Mouse (Mus musculus) ZHBTc4 (cell line): ENCODE results near the gene Trim38.

Experiments
- DNase-seq: peaks from one replicate; pipeline ENCODE4 v3.0.0-alpha.2; 2011; ENCODE audit warnings: low read depth, low spot score

The Trim38 gene

DNA sequence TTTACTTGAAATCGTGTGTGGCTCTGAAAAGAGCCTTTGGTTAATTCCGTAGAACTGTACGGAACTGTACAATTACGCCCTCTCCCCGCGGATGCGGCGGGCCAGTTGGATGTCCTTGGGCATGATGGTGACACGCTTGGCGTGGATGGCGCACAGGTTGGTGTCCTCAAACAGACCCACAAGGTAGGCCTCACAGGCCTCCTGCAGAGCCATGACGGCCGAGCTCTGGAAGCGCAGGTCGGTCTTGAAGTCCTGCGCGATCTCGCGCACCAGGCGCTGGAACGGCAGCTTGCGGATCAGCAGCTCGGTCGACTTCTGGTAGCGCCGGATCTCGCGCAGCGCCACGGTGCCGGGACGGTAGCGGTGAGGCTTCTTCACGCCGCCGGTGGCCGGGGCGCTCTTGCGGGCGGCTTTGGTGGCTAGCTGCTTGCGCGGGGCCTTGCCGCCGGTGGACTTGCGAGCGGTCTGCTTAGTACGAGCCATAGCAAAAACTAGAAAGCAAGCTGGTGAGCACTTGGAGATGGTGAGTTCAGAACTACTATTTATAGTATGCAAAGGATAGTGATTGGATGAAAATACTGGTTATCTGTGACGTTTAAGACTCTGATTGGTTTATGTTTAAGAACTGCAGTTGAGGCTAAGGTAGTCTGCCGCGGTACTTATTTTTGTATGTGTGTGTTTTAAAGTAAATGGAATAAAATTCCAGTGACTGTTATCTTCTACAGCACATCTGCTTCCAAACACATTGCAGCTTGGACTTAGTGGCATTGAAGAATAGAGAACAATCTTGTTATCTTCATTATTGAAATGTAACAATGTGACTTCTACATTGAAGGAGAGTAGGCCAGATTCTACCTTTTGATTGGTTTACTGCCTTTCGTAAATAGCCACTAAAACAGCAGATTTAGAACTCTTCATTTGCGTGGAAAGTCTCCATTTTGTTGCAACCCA, 7.6 kb upstream of the Trim38 start, which contains the start of gene Hist1h3a:
Gene Hist1h3a (minus strand): TSS at position 516 of the 951 bp plus-strand sequence.
- DNase-seq = peak; percentile 89

DNA sequence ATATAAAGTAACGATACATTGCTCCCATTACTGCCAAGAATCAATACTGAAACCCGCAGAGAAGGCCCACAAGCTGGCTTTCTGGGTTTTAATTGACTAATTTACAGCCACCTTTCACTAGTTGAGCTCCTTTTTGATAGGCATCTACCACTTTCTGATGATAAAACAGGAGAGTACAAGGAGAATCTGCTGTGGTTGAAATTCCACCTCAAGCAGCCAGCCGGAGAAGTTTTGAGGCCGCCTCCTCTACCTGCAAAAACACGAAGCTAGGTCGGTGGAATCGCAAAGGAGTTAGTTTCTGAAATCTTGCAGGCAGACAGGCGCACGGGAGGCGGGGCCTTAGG, 6.5 kb upstream of the Trim38 start:
- no peak for DNase-seq

DNA sequence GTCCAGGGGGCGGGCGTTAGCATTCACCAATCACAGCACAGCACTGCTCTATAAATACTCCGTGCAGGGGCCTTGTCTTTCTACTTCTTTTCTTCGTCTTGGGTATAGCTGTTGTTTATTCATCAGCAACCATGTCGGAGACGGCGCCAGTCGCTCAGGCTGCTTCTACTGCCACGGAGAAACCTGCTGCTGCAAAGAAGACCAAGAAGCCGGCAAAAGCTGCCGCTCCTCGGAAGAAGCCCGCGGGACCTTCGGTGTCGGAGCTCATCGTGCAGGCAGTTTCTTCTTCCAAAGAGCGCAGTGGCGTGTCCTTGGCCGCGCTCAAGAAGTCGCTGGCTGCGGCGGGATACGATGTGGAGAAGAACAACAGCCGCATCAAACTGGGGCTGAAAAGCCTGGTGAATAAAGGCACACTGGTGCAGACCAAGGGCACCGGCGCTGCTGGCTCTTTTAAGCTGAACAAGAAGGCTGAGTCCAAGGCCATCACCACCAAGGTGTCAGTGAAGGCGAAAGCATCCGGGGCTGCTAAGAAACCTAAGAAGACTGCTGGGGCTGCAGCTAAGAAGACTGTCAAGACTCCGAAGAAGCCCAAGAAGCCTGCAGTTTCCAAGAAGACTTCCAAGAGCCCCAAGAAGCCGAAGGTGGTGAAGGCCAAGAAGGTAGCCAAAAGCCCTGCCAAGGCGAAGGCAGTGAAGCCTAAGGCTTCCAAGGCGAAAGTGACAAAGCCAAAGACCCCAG, 6.0 kb upstream of the Trim38 start, which contains the start of gene Hist1h1a:
Gene Hist1h1a (plus strand): TSS at position 81 of the 738 bp plus-strand sequence.
- peak; percentile 96 for DNase-seq

DNA sequence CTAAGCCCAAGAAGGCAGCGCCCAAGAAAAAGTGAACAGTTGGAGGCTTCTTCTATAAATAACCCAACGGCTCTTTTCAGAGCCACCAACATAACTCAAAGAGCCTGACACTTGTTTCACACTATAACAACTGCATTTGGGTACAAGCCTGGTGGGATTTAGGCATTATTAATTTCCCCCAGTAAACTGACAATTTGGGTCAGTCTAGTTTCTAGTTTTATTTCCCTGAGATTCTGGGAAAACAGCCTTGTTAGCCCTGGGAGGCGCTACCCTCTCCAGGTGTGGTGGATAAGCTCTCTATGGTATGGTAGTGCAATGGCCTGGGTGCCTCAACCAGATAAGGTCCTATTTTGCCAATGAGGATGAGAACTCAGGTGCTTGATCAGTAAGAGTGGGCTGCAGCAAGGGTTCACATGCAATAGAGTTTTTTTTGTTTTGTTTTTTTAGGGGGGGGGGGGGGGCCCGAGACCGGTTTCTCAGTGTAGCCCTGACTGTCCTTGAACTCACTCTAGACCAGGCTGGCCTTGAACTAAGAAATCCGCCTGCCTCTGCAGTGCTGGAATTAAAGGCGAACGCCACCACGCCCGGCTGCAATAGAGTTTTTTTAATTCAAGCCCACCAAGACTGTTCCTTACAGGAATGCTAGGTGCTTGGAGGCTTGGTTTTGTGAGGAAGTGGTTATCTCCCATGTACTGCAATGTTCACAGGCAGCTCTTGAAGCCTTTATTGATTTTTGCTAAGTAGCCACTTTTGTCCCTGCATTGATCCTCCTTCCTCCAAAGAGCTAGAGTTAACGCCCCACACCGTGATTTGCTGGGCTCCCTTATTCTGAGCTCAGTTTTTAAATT, 5.2 kb upstream of the Trim38 start:
- peak; percentile 83 for DNase-seq

DNA sequence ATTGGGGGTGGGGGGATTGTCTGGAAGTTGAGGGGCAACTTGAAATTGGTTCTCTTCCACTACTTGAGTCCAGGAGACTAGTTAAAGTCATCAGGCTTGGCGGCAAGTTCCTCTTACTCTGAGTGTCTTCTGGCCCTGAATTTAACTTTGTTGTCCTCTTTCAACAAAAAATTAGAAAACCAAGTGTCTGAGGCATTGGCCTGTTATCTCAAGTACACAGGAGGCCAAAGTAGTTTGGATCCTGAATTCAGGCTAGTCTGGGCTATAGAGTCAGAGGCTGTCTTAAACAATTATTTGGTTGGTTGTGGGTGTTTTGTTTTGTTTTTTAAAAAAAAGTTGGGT, 4.6 kb upstream of the Trim38 start:
- DNase-seq = no peak

DNA sequence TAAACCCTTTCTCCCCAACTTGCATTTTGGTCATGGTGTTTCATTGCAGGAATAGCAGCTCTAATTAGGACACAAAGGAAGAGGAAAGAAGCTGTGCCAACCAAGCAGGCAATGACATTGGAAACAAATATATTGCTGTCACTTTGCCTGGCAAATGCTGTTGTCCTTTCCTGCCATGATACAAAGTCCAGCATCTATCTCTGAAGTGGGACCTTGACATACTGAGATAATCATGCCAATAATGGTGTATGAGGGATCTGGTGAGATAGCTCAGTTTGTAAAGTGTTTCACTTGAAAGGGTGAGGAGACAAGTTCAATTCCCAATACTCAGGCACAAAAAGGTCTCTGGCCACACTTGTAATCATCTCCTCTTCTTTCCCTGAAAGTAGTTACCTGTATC, 2.9 kb upstream of the Trim38 start:
- no peak for DNase-seq

DNA sequence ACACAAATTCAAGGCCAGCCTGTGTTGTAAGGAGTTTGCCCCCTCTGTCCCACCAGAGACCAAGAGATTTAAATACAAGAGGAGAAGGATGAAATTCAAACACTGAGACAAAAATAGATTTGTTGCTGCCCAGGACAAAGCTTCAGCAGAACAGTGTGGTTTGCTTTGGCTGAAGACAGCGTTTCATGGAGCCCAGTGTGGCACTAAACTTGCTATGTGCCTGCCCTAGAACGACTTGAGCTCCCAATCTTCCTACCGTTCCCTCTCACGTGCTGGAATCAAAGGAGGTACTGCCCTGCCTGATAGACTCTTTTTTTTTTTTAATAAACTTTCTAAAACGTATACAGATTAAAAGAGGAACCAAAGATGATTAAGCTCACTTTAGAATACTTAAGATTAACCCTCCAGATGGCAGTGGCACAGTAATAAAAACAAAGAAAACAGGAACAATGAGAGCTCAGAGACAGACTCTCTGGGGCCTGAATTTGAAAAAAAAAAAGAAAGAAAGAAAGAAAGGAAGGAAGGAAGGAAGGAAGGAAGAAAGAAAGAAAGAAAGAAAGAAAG, 797 bp upstream of the Trim38 start:
- DNase-seq = no peak

DNA sequence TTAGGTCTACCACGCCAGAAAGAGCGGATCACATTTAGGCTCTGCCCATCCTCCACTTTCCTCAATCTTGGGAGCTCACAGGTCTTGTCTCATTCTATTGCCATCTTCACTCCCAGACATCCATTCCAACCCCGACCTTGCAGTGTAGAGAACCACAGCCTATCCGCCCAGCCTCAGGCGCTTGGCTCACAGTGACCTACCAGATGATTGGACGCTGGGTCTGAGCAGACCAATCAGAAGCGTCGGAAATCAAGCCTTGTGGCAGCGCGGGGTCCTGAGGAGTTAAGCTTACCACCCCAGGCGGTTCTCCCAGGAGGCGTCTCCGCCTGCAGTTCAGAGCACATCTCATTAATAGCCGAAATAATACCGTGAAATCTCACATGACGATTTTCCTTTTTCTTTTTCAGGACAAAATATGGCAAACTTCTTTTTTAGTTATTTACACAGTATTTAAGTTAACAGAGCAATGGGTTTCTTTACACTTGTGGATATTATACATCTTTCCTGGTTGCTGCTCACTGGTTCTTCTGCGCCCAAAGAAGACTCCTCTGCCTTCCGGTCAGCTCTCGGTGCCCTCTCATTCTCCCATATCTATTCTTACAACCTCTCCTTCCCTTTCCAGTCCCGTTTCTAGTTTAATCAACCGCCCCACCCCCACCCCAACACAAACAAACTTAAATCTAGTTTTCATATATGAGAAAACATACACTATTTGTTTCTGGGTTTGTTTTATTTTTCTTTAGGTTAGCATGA, 3.0 kb downstream of the Trim38 start:
- DNase-seq = peak; percentile 95

DNA sequence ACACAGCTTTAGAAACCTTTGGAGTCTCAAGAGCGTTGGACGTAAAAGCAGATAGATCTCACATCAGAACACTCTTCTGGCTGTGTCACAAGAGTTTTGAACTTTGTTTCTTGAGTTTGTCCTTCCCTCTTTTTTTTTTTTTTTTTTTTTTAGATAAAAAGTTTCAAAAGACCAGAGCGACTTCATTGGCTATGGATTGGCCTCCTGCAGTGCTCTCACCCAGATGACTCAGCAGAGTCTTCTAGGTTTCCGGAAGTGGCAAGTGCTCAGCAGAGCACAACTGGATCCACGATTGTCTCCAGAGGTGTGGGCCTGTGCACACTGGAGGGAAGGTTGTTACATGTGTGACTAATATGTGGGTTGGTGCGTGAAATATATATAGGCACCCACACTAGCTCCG, 8.6 kb downstream of the Trim38 start:
- DNase-seq = peak; percentile 50

DNA sequence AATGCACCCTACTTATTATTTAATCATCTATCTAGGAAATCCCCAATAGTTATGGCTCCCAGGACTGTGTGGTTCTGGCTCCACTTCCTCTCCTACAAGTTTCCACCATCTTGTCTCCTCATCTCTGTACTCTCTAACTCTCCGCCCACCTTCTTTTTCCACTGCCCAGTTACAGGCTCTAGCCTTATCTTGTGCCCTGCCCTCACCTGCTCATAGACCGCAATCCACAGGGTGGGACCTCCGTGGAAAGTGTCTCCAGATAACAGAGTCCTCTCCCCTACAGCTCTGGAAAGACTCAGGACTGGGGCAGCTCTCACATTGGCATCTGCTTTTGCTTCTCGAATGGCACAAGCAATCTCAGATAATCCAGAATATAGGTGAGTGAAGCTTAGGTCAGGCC, 9.3 kb downstream of the Trim38 start:
- no peak for DNase-seq

DNA sequence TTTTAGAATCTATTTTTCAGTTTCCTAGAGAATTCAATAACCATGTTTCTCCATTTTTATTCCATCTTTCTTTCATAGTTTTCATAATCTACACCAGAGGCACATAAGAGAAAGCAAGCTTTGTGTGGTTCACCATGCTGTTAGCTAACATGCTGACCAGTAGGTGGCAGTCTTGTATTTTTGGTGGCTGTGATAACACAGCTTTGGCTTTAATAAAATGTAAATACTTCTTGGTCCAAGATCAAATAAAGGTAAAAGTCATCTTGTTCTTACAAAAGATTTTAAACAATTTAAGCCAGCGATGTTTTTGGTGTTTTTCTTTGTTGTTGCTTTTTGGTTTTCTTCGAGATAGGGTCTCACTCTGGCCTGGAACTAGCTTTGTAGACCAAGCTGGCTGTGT, 22.8 kb downstream of the Trim38 start:
- peak; percentile 59 for DNase-seq

DNA sequence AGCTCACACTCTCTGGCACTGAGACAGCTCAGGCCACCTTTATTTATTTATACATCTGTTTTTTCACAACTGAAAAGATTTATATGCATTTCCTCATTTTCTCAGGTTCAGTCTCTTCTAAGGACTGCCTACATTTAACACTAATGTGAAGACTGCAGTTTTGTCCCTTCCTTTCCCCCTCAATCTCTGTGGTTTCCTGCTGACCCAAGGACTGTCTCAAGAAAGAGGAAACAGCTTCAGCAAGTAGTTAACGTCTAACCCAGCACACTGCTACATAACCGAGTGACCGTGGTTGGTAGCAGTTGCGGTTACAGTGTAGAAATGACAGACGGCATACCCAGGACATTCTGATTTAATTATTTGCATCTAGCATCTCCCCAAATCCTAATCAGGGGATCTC, 29.7 kb downstream of the Trim38 start:
- no peak for DNase-seq

DNA sequence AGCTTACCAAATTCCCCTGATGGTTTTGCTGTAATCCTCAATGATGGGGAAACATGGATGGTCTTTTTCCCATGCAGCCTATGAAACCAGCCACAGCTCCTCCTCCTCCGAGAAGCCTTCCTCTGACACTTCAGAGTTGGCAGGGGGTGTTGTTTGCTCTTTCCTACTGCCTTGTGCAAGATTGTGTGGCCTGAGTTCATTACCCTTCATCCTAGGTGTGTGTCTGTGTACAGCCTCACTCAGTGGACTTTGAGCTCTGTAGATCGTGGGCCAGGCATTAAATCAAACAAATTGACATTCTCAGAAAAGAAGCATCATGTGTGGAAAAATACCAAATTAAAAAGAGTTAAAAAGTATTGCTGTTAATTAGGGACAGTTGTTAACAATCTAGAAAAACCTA, 34.8 kb downstream of the Trim38 start:
- DNase-seq = no peak

DNA sequence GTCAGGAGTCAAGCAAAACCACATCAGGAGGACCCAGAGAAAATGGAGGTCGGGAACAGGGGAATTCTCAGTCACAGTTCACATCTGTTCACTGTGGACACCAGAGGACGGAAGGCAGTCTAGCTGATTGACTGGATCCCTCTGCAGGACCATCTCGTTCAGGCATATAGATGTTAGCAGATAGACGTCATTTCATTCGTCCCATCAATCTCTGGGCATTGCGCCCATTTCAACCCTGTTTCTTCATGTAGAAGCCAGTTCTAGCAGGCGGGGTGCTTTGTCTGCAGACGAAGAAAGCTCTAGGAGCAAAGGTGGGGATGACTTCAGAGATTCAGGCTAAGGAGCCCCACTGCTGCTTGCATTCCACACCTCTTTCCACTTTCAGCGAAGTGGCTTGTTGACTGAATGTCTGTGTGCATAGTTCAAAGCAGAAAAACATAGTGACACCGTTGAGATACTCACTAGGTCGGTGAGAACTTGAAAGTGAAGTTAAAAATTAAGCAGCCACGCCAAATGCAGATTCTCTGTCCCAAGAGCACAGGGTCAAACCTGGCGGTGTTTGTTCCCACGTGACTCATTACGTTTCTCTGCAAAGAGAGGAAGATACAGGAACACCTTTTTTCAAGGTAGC, 36.8 kb downstream of the Trim38 start, which contains the start of gene Slc17a2:
Gene Slc17a2 (plus strand): TSS at position 572 of the 631 bp plus-strand sequence.
- no peak for DNase-seq

DNA sequence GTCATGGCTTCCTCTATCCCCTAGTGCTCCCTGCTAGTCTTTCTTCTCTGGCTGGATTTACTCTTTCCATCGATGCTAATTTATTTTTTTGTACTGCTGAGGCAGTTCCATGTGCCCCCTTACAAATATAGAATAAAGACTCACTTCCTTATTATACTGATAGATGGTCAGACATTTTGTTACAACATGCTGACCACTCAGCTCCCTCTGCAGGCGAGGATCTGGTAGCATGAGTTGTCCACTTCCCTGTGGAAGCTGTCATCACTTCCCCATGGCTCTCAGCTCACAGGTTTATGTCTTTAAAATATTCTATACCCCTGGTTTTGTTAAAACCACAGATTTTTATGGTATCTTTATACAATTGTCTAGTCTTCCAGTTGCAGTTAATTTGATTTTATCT, 46.4 kb downstream of the Trim38 start:
- no peak for DNase-seq

DNA sequence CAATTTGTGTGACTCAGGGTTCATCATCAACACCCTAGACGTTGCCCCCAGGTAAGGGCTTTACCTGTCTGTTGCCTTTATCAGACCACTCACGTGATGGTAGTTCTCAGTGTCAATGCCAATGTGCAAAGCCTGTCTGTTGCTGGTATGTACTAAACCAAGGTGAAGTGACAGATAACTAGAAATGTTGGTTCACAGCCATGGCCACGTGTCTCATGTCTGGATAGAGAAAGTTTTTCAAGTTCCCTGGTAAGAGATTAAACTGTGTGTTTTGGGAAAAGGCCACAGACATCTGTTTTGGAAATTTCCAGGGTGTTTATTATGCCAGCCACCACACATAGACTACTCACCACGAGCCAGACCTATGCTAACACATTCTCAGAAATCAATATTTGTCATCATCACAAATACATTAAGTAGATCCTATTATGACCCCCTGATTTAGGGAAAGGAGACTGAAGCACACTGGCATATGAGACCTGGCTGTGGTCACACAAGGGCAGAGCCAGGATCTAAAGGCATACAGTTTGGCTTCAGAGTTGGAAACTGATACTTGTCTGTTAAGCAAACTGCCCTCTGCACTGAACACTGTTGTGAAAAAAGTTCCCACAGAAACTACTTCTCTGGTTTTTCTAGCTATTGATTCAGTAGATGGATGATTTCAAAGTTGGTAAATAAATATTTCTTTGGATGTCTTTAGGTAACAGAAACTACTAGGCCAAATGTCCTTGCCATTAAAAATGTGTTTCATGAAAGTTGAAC, 50.6 kb downstream of the Trim38 start:
- no peak for DNase-seq

DNA sequence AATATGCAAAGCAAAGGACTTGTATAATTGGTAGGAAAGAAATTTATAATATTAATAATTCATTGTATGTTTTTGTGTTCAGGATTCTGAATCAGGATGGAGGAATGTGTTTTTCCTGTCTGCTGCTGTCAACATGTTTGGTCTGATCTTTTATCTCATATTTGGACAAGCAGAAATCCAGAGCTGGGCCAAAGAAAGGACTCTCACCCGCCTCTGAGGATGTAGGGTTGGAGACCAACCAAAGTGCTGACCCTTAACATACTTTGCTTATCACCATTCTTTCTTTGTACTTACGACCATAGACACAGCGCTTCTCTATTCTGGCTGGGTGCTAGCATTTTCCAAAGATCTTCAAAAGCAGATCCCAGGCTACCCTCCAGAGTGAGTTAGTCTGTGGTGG, 52.5 kb downstream of the Trim38 start:
- DNase-seq = no peak

DNA sequence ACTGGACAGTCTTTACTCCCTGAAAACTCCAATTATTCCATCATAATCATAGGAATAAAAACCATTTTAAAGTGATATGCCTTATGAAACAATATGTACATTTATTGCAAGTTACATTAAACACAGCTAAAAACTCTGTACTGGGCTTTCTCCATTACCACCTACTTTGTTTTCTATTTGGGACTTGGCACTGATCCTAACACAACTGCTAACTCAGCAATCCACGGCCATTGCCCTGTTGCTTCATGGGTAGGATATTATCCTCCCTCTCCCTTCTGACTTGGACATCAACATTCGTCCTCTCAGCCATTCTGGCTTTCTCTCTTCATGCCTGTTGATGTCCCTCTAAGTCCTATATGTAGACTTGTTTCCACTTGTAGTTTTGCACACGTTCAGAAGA, 56.9 kb downstream of the Trim38 start:
- no peak for DNase-seq

DNA sequence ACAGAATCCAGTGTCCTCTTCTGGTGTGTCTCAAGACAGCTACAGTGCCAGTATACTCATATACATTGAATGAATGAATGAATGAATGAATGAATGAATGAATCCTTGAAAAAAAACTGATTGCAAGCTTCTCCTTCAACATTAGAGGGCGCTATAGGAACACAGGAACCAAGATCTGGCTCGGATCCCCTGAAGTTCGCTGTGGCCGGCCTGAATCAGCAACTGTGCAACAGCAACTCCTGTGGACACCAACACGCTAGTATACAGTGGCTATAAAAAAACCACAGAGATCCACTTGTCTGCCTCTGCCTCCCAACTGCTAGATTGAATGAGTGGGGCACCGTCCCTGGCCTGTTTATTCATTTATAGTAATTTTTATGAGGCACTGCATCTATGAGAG, 63.3 kb downstream of the Trim38 start:
- peak; percentile 71 for DNase-seq

DNA sequence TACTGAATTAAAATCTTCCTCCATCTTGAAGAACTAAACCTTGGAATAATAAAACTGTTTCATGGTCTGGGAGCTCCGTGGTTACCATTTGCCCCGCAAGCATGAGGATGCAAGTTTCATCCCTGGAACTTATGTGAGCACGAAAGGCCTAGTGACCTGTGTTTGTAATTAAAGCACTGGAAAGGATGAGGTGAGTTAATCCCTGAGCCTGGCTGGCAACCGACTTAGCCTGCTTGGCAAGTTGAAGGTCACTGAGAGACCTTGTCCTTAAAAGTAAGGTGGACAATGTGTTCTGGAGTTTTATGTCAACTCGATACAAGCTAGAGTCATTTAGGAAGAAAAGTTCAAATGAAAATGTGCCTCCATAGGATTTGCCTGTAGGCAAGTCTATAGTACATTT, 65.1 kb downstream of the Trim38 start:
- DNase-seq = no peak
